Mouse (Mus musculus): ENCODE data around the gene Retnla. TPM values are rescaled to one million over a fixed set of nuclear protein-coding genes. Genes with fewer than 3 reads are reported as not detected.

Retnla gene
- total and polyA plus RNA-seq, 2 experiments from 2014 or later = not detected

DNA sequence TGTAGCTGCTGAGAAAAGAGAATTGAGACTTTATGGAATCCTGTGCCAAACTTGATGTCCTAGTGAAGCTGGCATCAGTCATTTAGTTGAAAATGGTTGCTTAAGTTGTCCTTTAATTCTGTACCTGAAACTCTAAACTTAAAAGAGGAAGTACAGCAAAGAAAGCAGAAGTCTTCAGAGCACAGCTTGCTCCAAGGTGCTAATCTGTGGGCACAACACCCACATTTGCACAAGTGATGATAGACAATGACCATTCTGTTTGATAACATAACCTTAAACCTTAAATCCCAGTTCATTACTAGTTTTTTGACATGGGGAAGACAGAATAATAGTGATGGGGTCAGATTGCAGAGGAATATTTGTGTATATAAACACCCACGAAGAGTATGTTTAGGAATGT, 26.3 kb downstream of the Retnla start:
- Histone ChIP-seq H3K9ac (replicated peaks; ENCODE audit: low read length, poor library complexity, severe bottlenecking) (no peak overlapping the region), H3K4me1 (ENCODE audit: insufficient read depth, low read length) (no peaks in the 10 kb centered on the region), H3K27ac (ENCODE audit: low read depth, low read length) (no peak overlapping the region), H3K4me3 (ENCODE audit: low read depth, low read length) (no peak overlapping the region), H3K36me3 (ENCODE audit: insufficient read depth, low read length) (no peaks in the 10 kb centered on the region), H3K4me2 (ENCODE audit: low read depth, low read length, poor library complexity, severe bottlenecking) (no peak overlapping the region), H3K27me3 (ENCODE audit: insufficient read depth, low read length) (no peaks in the 10 kb centered on the region), H3K9me3 (ENCODE audit: low read length) (no peaks in the 10 kb centered on the region)
- DNase-seq (ENCODE audit: low spot score) (no peak), ATAC-seq (ENCODE audit: low FRiP score) (no peak)
- 89% methylated on average over 1 of the region's 1 CpGs for WGBS
- TF ChIP-seq CTCF (IDR thresholded peaks at IDR 0.05) = no peak

DNA sequence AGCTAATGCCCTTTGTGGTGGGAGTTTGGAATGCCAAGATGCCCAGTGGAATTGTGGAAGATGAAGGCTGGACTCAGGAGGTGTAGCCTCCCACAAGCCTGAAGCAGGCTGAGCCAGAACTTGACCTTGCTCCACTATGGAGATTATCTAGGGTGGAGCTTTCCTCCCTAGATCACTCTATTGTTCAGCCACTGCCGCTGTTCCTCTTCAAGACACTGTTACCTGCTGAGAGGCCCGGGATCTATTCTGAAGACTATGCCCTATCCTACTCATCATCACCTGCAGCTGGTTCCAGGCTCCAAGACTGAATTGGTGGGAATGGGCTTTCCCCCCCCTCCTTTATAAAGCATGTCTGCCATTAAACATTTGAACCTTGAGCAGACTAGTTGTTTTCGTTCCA, 27.3 kb downstream of the Retnla start:
- ATAC-seq (ENCODE audit: low FRiP score) (no peak), DNase-seq (ENCODE audit: low spot score) (no peak)
- TF ChIP-seq CTCF (IDR thresholded peaks at IDR 0.05) = no peak
- Histone ChIP-seq H3K27ac (ENCODE audit: low read depth, low read length) (no peak overlapping the region), H3K4me1 (ENCODE audit: insufficient read depth, low read length) (no peaks in the 10 kb centered on the region), H3K4me3 (ENCODE audit: low read depth, low read length) (no peak overlapping the region), H3K9me3 (ENCODE audit: low read length) (no peaks in the 10 kb centered on the region), H3K27me3 (ENCODE audit: insufficient read depth, low read length) (no peaks in the 10 kb centered on the region), H3K36me3 (ENCODE audit: insufficient read depth, low read length) (no peaks in the 10 kb centered on the region), H3K4me2 (ENCODE audit: low read depth, low read length, poor library complexity, severe bottlenecking) (no peak overlapping the region), H3K9ac (replicated peaks; ENCODE audit: low read length, poor library complexity, severe bottlenecking) (no peak overlapping the region)
- WGBS = 59% methylated on average over 3 of the region's 3 CpGs

DNA sequence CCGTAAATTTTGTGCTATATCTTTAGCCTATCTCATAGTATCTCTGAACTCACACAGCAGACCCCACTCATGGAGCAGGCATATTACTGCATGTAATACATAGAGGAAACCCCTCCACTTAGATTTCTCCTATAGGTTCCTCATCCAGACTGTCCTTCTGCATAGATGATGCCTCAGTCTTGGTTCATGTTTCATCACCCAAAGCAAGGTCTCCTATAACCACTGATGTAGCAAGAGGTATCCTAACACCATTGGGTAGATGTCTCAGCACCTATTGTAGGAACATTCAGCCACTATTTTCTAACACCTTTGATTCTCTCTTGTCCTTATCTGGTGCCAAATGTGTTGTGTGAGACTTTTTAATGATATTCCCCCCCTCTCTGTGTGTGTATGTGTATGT, 29.4 kb downstream of the Retnla start:
- no peaks in the 10 kb centered on the region for H3K27me3 ChIP-seq (ENCODE audit: insufficient read depth, low read length)
- H3K9me3 ChIP-seq (ENCODE audit: low read length) = no peaks in the 10 kb centered on the region
- no peak overlapping the region for H3K4me3 ChIP-seq (ENCODE audit: low read depth, low read length)
- H3K4me2 ChIP-seq (ENCODE audit: low read depth, low read length, poor library complexity, severe bottlenecking) = no peak overlapping the region
- WGBS = 95% methylated on average over 1 of the region's 1 CpGs
- H3K9ac ChIP-seq (replicated peaks; ENCODE audit: low read length, poor library complexity, severe bottlenecking) = no peak overlapping the region
- no peaks in the 10 kb centered on the region for H3K36me3 ChIP-seq (ENCODE audit: insufficient read depth, low read length)
- H3K4me1 ChIP-seq (ENCODE audit: insufficient read depth, low read length) = no peaks in the 10 kb centered on the region
- H3K27ac ChIP-seq (ENCODE audit: low read depth, low read length) = no peak overlapping the region
- ATAC-seq (ENCODE audit: low FRiP score) (no peak), DNase-seq (ENCODE audit: low spot score) (no peak)
- no peak for TF ChIP-seq CTCF (IDR thresholded peaks at IDR 0.05)

DNA sequence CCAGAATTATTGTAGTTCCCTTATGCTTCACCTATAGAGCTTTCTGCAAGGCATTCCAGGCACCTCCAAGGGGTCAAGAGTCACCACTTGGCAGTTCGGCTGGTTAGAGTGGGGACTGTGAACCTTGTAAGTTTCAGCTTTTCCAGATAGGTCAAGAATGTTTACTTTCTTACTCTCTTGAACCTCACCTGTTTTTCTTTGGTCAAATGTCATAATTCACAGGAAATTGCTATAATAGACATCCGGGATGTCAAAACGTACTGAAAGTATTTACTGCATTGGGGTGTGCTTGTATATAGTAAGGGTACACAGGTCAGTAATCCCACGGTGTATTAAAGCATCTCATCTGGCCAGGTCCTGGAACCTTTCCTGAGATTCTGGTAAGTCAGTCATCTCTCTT, 30.0 kb downstream of the Retnla start, which contains the start of gene Retnlg:
Gene Retnlg (plus strand): TSS at position 301 of the 400 bp plus-strand sequence.
- ATAC-seq (ENCODE audit: low FRiP score) (no peak), DNase-seq (ENCODE audit: low spot score) (no peak)
- Histone ChIP-seq H3K9ac (replicated peaks; ENCODE audit: low read length, poor library complexity, severe bottlenecking) (no peak within 1 kb of the TSS), H3K4me3 (ENCODE audit: low read depth, low read length) (no peak within 1 kb of the TSS), H3K4me2 (ENCODE audit: low read depth, low read length, poor library complexity, severe bottlenecking) (no peak within 1 kb of the TSS), H3K27ac (ENCODE audit: low read depth, low read length) (no peak within 1 kb of the TSS), H3K9me3 (ENCODE audit: low read length) (no peaks in the 10 kb centered on the region), H3K4me1 (ENCODE audit: insufficient read depth, low read length) (no peaks in the 10 kb centered on the region), H3K27me3 (ENCODE audit: insufficient read depth, low read length) (no peaks in the 10 kb centered on the region), H3K36me3 (ENCODE audit: insufficient read depth, low read length) (no peaks in the 10 kb centered on the region)
- WGBS = 91% methylated on average over 4 of the region's 4 CpGs
- TF ChIP-seq CTCF (IDR thresholded peaks at IDR 0.05) = no peak

DNA sequence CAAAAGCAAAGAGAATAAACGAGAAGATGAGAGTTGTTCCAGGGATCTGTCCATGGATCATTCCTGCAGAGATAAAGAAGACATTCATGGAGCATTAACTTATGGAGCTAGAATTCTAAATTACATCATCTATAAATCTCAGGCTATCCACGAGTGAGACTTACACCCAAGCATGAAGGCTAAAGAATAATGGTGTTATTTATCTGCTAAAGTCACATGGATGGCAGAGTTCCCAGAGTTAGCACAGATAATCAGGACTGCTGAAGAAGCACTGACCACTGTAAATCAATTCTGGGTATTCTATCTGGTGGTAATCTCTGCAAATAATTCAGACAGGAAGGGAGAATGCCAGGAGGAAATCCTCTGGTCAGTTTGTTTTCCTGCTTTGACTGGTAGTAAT, 48.4 kb downstream of the Retnla start:
- no peak overlapping the region for H3K9ac ChIP-seq (replicated peaks; ENCODE audit: low read length, poor library complexity, severe bottlenecking)
- DNase-seq (ENCODE audit: low spot score) (peak; percentile 1), ATAC-seq (ENCODE audit: low FRiP score) (no peak)
- H3K36me3 ChIP-seq (ENCODE audit: insufficient read depth, low read length) = no peaks in the 10 kb centered on the region
- no peaks in the 10 kb centered on the region for H3K27me3 ChIP-seq (ENCODE audit: insufficient read depth, low read length)
- no peak overlapping the region for H3K4me3 ChIP-seq (ENCODE audit: low read depth, low read length)
- H3K4me2 ChIP-seq (ENCODE audit: low read depth, low read length, poor library complexity, severe bottlenecking) = no peak overlapping the region
- no peaks in the 10 kb centered on the region for H3K9me3 ChIP-seq (ENCODE audit: low read length)
- H3K27ac ChIP-seq (ENCODE audit: low read depth, low read length) = no peak overlapping the region
- H3K4me1 ChIP-seq (ENCODE audit: insufficient read depth, low read length) = no peaks in the 10 kb centered on the region
- TF ChIP-seq CTCF (IDR thresholded peaks at IDR 0.05) = no peak
- 57% methylated on average over 2 of the region's 2 CpGs for WGBS

Other genes with a start within 250 kb of the Retnla start
- 0.11 TPM in 1 of 2 replicates, not detected in the other for gene Trat1, start 70.5 kb upstream of the Retnla start, total RNA-seq (2014; rRNA removed)
- 0.18 TPM in 1 of 2 replicates, not detected in the other for gene Trat1, start 70.5 kb upstream of the Retnla start, polyA plus RNA-seq (2015; fragmentation: Nextera tagmentation; extraction: Ambion mirVana)
- gene Retnlb, start 25.7 kb upstream of the Retnla start, total RNA-seq (2014; rRNA removed) = not detected in 2 replicates
- gene Retnlb, start 25.7 kb upstream of the Retnla start, polyA plus RNA-seq (2015; fragmentation: Nextera tagmentation; extraction: Ambion mirVana) = not detected in 2 replicates
- not detected in 2 replicates for gene Retnlg, start 30.1 kb downstream of the Retnla start, total RNA-seq (2014; rRNA removed)
- 0.72 and 0.85 TPM in 2 replicates for gene Retnlg, start 30.1 kb downstream of the Retnla start, polyA plus RNA-seq (2015; fragmentation: Nextera tagmentation; extraction: Ambion mirVana)
- 109 and 137 TPM in 2 replicates for gene Dzip3, start 151.6 kb downstream of the Retnla start, total RNA-seq (2014; rRNA removed)
- 48.3 and 53.5 TPM in 2 replicates for gene Dzip3, start 151.6 kb downstream of the Retnla start, polyA plus RNA-seq (2015; fragmentation: Nextera tagmentation; extraction: Ambion mirVana)
- gene Cip2a, start 151.6 kb downstream of the Retnla start, total RNA-seq (2014; rRNA removed) = 2.8 and 6.0 TPM in 2 replicates
- 2.2 and 2.5 TPM in 2 replicates for gene Cip2a, start 151.6 kb downstream of the Retnla start, polyA plus RNA-seq (2015; fragmentation: Nextera tagmentation; extraction: Ambion mirVana)
- gene Myh15, start 214.9 kb downstream of the Retnla start, total RNA-seq (2014; rRNA removed) = 0.05 and 0.33 TPM in 2 replicates
- gene Myh15, start 214.9 kb downstream of the Retnla start, polyA plus RNA-seq (2015; fragmentation: Nextera tagmentation; extraction: Ambion mirVana) = 0.06 and 0.07 TPM in 2 replicates

All from midbrain, postnatal 0 days (tissue).